Mouse (Mus musculus): Measurements from ENCODE around the gene 9630041A04Rik.

9630041A04Rik gene

GRCm38 (mm10) chr9:101861596-101862471, at the start of gene 9630041A04Rik:
Gene 9630041A04Rik, plus strand, starts transcription at chr9:101861841.
- no peak for DNase-seq

GRCm38 (mm10) chr9:101823896-101824295, 37.7 kb upstream of the 9630041A04Rik start:
- DNase-seq: no peak

GRCm38 (mm10) chr9:101825626-101826025, 36.0 kb upstream of the 9630041A04Rik start:
- DNase-seq: no peak

DNA sequence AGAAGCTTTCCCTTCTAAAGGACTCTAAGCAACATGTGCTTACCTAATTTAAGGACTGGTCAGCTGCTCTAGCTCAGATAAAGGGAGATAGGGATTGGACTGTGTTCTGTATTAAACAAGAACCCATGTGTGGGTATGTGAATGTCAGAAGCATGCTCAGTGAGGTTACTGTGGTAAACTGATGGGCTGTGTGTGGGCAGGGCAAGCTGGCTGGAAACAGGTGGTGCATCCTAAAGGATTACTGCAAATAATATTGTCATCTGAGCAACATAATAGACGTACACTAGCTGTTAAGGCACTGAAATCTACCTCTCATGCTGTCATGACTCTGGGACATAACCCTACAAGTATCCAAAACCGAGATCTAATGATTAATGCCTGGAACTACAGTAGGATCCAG, 28.0 kb upstream of the 9630041A04Rik start:
- DNase-seq: no peak

GRCm38 (mm10) chr9:101841101-101841500, 20.5 kb upstream of the 9630041A04Rik start:
- DNase-seq: no peak

GRCm38 (mm10) chr9:101843893-101844292, 17.7 kb upstream of the 9630041A04Rik start:
- DNase-seq: no peak

- no peak for DNase-seq
Measured at GRCm38 (mm10) chr9:101845691-101846090, 15.9 kb upstream of the 9630041A04Rik start.

- DNase-seq: peak; percentile 22
Measured at GRCm38 (mm10) chr9:101862481-101863065, 932 bp downstream of the 9630041A04Rik start.

DNA sequence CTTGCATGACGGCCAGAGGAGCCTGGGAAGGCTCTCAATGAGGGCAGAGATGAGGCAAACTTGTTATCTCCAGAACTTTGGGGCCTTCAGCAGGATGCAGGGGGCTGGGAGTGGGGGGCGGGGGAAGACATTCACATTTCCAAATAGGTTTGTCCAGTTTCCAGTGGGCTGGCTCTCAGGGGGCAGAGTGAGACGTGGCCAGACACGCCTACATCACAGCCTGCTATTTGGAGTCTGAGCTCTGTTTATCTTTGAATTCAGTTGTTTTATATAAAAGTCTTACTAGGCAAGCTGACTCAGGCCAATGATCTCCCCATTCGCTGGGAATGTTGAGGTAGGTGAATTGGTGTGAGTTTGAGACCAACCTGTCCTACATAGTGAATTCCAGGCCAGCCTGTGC, 1.5 kb downstream of the 9630041A04Rik start:
- DNase-seq: no peak

DNA sequence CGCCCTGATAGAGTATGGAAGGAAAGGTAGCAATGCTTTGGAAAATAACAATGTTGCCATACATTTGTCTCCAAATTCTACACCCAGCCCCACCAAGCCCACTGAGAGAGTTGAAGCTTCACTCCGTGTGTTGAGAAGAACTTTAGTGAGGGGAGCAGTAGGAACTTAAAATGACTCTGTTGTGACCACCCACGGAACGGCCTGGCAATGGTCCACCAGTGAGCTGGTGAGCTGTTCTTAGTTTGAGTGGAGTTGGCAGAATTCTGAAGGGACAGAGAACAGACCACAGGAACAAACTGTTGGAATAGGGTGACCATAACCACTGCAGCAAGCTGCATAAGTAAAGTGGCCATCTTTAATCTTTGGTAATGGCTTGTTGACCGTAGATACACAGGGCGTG, 7.0 kb downstream of the 9630041A04Rik start:
- DNase-seq: no peak

DNA sequence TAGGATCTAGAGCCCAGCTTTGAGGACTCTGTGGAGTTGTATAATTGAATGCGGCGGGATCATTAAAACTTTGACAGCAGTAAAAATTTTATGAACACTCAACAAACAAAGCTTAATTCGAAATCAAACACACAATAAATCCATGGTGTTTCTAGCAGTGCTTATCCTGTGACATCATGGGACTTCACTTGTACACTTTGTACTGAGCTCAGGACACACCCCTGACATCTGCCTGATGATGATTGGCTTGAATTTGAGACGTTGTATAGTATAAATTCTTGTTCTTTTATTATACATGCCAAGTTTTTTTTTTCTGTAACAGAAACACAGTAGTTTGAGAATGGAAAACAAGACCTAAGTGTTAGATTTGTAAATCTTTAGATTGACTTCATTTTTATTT, 8.4 kb downstream of the 9630041A04Rik start:
- no peak for DNase-seq

DNA sequence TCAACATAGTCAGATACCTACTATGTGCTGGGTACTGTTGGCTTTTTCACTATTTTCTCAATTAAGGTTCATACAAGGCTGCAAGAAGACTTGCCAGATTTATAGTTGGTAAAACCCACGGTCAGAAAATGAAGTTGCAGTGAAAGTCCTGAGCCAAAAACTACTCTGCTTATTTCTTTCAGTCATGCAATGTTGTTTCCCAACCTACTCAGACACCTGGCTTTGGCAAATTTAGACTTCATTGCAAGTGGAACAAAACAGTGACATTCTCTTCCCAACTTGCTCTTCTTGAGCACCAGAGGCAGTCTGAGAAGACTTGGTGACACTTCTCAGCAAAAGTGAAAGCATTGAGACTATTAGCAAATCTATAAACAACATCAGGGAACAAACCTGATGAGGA, 13.7 kb downstream of the 9630041A04Rik start:
- DNase-seq: no peak

DNA sequence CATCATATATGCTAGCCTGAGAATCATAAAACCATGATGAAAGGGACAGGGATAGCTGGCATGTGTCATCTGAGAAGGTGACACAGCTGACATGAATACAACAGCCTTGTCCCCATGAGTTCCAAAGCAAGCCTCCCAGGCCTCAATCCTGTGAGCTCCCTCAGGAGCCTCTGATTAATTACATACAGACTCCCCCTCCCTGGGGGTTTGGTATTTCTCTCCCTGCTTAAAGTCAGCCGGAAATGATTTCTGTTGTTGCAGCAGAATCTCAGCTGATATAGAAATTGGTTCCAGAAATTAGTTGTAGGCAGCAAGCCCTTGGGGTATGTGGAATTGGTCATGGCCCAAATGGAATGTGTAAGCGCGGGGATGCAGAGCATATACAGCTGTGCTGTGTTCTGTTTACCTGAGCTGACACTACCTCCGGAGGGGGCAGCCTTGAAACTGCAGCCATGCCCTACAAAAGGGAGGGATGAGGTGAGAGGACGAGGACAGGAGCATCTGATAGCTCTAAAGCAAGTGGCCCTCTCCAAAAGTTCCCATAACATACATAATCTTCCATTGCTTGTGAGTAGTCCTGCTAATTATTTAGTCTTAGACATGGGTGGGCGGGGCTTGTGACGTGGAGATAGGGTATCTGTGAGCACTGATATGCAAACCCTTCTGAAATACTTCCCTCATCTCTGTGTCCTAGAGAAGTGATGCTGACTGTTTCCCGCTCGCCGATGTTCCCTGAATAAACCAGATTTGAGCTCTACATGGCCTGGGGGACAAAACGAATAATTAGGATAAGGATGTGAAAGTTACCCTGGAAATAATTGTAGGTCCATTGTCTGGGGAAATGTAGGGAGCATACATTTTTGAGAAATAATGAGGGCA, 15.7 kb downstream of the 9630041A04Rik start:
- no peak for DNase-seq

DNA sequence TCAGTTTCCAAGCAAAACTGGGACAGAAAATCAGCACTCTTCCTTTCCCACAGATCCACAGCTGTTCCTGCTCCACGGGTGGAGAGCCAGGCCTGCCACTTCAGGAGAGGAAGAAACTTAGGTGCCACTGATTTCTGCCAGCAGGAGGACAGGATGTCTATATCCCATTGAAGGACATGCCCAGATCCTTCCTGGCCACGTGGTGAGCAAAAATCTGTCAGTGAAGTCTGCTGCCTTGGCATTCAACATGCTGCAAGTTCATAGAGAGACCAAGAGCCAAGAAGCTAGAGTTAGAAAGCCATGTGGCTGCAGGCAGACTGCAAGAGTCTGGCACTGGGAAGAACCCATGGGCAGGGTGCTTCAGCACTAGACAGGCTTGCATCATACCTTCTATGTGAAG, 21.7 kb downstream of the 9630041A04Rik start:
- DNase-seq: no peak

- no peak for DNase-seq
Measured at GRCm38 (mm10) chr9:101897851-101898250, 36.2 kb downstream of the 9630041A04Rik start.

- no peak for DNase-seq
Measured at GRCm38 (mm10) chr9:101903406-101903805, 41.8 kb downstream of the 9630041A04Rik start.

GRCm38 (mm10) chr9:101907747-101908255, 46.2 kb downstream of the 9630041A04Rik start:
- DNase-seq: no peak

GRCm38 (mm10) chr9:101908849-101909248, 47.2 kb downstream of the 9630041A04Rik start:
- no peak for DNase-seq

DNA sequence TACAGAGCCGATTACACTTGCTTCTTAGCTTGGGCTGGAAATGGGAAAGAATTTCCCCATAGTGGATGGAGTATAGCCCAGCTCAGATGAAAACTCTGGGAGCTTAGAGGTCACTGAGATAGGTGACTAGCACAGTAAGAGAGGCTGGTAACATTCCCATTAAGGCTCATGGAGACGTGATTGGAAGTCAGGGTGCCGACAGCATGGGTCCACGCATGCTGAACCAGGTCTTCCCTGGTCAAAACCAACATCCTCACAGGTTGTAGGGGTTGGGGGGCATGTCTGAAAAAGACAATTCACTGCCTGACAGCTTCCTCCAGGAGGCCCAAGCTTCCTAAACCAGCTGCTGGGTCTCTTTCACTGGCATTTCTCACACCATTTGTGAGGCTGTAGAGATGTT, 47.9 kb downstream of the 9630041A04Rik start:
- no peak for DNase-seq

- DNase-seq: no peak
Measured at GRCm38 (mm10) chr9:101911176-101911866, 49.7 kb downstream of the 9630041A04Rik start.

DNA sequence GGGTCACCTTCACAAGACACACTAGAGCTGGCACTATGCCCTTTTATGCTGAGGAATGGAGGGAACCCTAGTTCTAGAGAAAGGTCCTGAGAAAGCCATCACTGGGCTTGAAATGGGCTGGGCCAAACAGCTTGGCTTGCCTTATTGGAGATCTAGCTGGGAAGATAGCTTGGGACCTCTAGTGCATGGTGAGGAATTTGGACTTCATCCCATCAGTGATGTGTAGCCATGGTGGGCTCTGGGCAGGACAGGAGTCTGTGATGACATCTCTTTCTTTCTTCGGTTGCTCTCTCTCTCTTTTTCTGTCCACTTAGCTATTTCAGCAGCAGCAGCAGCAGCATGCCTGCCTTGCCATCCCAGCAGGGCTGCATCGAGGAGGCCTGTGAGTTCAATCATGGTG, 53.4 kb downstream of the 9630041A04Rik start:
- DNase-seq: no peak

DNA sequence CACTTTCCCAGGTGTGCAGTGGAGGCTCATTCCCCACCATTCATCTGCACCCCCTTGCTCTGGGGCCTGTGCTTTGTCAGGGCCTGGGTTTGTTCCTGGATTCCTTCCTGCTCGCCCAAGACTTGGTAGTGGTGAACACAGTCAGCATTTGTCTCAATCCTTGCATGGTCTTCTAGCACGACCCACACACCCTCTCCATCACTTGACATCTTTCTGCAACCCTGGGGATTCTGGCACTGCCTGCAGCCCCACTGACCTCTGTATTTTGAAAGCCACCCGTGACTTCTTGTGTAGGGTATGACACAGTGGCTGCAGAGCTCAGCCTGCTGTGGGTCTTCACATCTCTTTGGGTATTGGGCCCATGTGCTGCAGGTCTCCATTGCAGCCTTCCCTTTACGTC, 57.1 kb downstream of the 9630041A04Rik start:
- DNase-seq: no peak

GRCm38 (mm10) chr9:101919324-101919723, 57.7 kb downstream of the 9630041A04Rik start:
- DNase-seq: no peak
